Mouse (Mus musculus): ENCODE data around the gene Wdr34. TPM values are rescaled to one million over a fixed set of nuclear protein-coding genes. Genes with fewer than 3 reads are reported as not detected.
A peak's percentile ranks its signal among the peaks of the same experiment; 100 is the strongest.
"Not testable (repeated sequence)": the region's sequence is repeated elsewhere in the genome, so short reads cannot be mapped to it uniquely, and the experiment has no call there.

Gene Wdr34
- polyA plus RNA-seq, 1 experiment from 2014 or later = 18.8 TPM

DNA sequence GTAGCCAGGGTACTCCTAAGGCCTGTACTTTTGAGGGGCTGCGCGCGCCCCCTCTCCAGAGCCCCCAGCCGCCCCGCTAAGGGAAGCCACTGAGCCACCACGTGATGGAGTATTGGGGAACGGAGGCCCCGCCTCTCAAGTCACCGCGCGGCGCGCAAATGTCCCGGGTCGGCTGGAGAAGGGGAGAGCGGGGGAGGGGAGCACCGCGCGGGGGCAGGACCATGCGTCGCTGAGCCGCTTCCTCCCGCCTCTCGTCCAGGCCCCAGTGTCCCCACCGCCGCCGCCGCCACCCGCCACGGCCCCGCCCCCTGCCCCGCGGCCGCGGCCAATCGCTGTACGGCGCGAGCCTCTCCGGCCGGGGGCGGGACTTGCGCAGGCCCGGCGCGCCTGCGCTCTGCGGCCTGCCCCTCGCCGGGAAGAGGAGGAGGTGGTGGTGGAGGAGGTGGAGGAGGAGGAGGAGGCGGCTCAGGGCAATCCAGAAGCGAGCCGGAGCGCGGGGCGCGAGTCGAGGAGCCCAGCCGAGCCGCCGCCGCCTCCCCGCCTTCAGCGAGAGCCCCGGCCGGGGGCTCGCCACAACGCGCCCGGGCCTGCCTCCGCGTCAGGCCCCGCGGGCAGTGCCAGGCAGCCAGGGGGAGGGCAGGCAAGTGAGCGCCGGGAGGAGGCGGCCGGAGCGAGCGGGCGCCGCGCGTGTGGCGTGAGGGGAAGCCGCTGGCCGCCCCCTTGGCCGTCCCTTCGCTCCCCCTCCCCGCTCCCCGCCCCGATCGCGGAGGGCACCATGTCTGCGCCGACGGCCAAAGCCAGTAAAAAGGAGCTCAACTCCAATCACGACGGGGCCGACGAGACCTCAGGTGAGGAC, 17.6 kb upstream of the Wdr34 start:
- H3K4me1 ChIP-seq = peaks cover 44% of the 10 kb centered on the region
- peak; percentile 94 for ATAC-seq (ENCODE audit: extremely low read depth, insufficient number of reproducible peaks, low FRiP score, low TSS enrichment)
- H3K36me3 ChIP-seq = peaks cover 30% of the 10 kb centered on the region
- peak overlapping the region; percentile 98 for H3K9ac ChIP-seq
- WGBS = under 1% methylated on average over 78 of the region's 101 CpGs
- H3K27me3 ChIP-seq (replicated peaks) = no peaks in the 10 kb centered on the region
- H3K9me3 ChIP-seq = no peaks in the 10 kb centered on the region
- peak overlapping the region; percentile 76 for H3K4me2 ChIP-seq
- H3K4me3 ChIP-seq = peak overlapping the region; percentile 100
- H3K27ac ChIP-seq (replicated peaks) = peak overlapping the region; percentile 98

DNA sequence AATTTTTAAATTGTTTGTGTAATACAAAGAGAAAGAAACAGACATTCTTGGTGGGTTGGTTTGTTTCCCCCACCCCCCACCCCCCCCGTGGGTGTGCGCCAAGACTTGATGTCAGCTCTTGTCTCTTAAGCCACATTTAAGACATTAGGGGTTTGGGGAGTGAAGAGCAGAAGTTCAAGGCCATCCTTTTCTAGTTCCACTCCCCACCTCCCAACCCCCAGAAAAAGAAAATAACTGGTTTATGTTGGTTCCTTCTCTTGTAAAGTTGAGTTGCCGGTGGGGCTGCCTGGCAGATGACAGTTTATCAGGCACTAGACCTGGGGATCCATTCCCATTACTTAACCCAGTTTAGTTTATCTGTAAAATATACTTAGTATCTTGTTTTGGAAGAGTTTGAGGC, 15.6 kb upstream of the Wdr34 start:
- WGBS = 34% methylated on average over 3 of the region's 3 CpGs
- peak overlapping the region; percentile 94 for H3K27ac ChIP-seq (replicated peaks)
- peak overlapping the region; percentile 90 for H3K9ac ChIP-seq
- no peaks in the 10 kb centered on the region for H3K9me3 ChIP-seq
- H3K4me1 ChIP-seq = peaks cover 47% of the 10 kb centered on the region
- peak overlapping the region; percentile 80 for H3K4me2 ChIP-seq
- ATAC-seq (ENCODE audit: extremely low read depth, insufficient number of reproducible peaks, low FRiP score, low TSS enrichment) = no peak
- 0 out of 2 replicates have a peak overlapping the region, but pooled peaks have one; percentile 69 for H3K4me3 ChIP-seq
- peaks cover 14% of the 10 kb centered on the region for H3K36me3 ChIP-seq
- H3K27me3 ChIP-seq (replicated peaks) = no peaks in the 10 kb centered on the region

DNA sequence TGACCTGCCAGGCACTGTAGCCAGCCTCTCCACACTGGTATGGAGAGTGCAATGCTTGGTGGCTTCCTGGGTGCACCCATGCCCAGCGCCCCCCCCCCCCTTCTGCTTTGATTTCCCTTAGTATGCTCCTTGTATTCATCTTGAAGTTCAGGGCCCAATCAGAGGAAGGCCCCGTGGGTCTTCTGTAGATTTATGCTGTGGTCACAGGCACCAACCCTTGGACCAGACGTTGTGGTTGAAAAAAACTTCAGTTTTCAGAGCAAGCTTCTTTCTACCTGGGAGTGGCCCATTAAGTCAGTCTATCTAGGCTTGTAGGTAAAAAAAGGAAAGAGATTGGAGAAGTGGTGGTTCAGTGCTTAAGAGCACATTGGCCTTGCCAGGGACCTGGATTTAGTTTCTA, 15.1 kb upstream of the Wdr34 start:
- WGBS = 21% methylated on average over 2 of the region's 3 CpGs
- H3K9me3 ChIP-seq = no peaks in the 10 kb centered on the region
- H3K36me3 ChIP-seq = peaks cover 9% of the 10 kb centered on the region
- H3K4me2 ChIP-seq = peak overlapping the region; percentile 80
- H3K4me3 ChIP-seq = peak overlapping the region; percentile 69
- no peaks in the 10 kb centered on the region for H3K27me3 ChIP-seq (replicated peaks)
- peak overlapping the region; percentile 94 for H3K27ac ChIP-seq (replicated peaks)
- ATAC-seq (ENCODE audit: extremely low read depth, insufficient number of reproducible peaks, low FRiP score, low TSS enrichment) = no peak
- H3K4me1 ChIP-seq = peaks cover 47% of the 10 kb centered on the region
- peak overlapping the region; percentile 90 for H3K9ac ChIP-seq

DNA sequence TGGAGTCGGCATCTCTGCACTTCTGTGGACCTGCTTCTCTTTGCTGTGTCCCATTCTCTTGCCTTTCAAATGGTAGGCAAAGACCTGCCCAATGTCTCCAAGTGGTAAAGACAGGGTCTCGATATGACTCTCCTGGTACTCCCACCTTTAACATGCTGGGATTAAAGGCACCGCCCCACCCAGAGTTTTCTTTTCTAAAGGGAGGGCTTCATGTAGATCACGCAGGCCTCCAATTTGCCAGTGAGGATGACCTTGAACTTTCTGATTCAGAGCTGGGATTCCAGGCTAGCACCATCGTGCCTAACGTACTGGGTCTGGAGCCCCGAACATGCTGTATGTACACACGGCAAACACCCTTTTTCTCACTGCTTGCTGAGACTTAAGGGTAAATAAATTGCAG, 14.6 kb upstream of the Wdr34 start:
- Histone ChIP-seq H3K36me3 (peaks cover 4% of the 10 kb centered on the region), H3K27me3 (replicated peaks) (no peaks in the 10 kb centered on the region), H3K4me2 (peak overlapping the region; percentile 80), H3K4me3 (peak overlapping the region; percentile 69), H3K9me3 (no peaks in the 10 kb centered on the region), H3K4me1 (peaks cover 43% of the 10 kb centered on the region), H3K9ac (peak overlapping the region; percentile 90), H3K27ac (replicated peaks) (peak overlapping the region; percentile 94)
- WGBS = 7% methylated on average over 8 of the region's 8 CpGs
- ATAC-seq (ENCODE audit: extremely low read depth, insufficient number of reproducible peaks, low FRiP score, low TSS enrichment) = no peak

DNA sequence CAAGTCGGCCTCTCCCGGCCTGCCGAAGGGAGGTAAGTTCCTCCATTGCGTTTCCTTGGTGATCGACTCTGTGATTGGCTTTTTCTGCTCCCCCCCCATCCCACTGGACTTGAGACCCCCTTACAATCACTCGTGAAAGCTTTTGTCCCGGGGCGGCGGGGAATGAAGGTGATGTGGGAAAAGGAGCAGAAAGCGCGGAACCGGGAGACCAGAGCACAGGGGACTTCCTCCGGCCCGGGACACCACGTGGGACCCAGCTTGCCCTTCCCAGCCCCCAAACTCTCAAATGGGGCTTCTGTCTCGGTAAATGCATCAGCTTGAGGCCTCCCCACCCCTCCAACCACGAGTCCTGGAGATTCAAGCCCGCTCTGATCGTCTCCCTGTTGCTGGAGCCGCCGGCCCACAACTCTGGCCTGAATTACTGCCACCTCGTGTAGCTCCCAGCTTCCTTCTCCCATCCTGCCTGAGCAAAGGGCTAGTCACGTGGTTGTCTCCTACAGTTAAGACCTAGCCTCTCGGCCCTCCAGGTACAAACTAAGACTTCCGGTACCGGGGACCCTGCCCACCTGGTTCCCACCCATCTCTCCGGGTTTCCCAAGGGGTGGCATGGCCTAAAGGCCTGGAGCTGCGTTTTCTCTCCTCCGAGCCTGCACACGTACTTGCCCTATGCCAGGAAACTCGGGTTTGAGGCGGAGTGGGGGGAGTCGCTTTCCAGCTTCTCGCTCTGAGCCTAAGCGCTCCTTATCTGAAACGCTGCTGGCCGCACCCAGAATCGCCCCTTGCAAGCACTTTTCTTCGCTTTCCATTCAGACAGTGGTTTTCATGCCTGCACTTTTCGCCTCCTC, 13.8 kb upstream of the Wdr34 start:
- no peak for ATAC-seq (ENCODE audit: extremely low read depth, insufficient number of reproducible peaks, low FRiP score, low TSS enrichment)
- under 1% methylated on average over 40 of the region's 40 CpGs for WGBS
- H3K4me1 ChIP-seq = peaks cover 36% of the 10 kb centered on the region
- H3K9me3 ChIP-seq = no peaks in the 10 kb centered on the region
- no peaks in the 10 kb centered on the region for H3K27me3 ChIP-seq (replicated peaks)
- H3K36me3 ChIP-seq = no peaks in the 10 kb centered on the region
- peak overlapping the region; percentile 80 for H3K4me2 ChIP-seq
- peak overlapping the region; percentile 69 for H3K4me3 ChIP-seq
- H3K9ac ChIP-seq = peak overlapping the region; percentile 90
- H3K27ac ChIP-seq (replicated peaks) = peak overlapping the region; percentile 94

DNA sequence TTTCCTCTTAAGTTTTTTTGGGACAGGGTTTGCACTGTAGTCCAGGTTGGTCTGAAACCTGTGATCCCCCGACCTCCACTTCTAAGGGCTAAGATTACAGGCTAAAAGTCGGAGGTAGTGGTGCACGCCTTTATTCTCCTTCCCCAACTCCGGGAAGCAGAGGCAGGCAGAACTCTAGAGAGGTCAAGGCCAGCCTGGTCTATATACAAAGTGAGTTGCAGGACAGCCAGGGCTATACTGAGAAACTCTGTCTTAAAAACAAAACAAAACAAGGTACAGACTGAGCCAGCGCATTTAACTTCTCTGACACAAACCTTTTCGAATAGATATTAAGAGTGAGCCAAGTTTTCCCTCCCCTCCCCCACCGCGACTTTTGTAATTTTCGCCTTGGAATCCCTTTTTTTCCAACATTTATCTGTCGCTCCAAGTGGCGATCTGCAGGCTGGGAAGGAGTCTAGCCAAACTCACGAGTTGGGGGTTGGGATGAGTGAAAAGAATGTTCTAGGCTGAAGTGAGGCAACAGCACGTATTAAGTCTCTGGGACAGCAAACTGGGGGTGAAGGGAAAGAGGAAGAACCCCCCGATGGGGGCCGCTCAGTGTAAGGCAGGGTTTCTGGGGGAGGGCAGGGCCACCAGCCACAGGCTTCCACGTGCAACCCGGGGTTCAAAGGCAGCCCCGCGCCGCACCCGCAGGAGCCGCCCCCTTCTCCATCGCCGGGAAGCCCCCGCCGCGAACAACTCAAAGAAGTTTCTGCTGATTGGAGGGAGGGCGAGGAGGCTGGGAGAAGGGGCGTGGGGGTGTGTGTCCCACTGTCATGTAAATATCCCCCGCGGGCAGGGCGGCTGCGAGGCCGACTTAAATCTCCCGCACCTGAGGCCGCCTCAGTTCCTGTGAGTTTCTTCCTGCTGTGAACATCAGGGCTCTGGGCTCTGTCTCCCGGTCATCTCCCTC, 12.8 kb upstream of the Wdr34 start:
- Histone ChIP-seq H3K27ac (replicated peaks) (peak overlapping the region; percentile 94), H3K4me3 (peak overlapping the region; percentile 69), H3K4me1 (peaks cover 41% of the 10 kb centered on the region), H3K4me2 (peak overlapping the region; percentile 80), H3K9me3 (no peaks in the 10 kb centered on the region), H3K27me3 (replicated peaks) (no peaks in the 10 kb centered on the region), H3K36me3 (no peaks in the 10 kb centered on the region), H3K9ac (peak overlapping the region; percentile 90)
- ATAC-seq (ENCODE audit: extremely low read depth, insufficient number of reproducible peaks, low FRiP score, low TSS enrichment) = no peak
- WGBS = 7% methylated on average over 37 of the region's 37 CpGs

DNA sequence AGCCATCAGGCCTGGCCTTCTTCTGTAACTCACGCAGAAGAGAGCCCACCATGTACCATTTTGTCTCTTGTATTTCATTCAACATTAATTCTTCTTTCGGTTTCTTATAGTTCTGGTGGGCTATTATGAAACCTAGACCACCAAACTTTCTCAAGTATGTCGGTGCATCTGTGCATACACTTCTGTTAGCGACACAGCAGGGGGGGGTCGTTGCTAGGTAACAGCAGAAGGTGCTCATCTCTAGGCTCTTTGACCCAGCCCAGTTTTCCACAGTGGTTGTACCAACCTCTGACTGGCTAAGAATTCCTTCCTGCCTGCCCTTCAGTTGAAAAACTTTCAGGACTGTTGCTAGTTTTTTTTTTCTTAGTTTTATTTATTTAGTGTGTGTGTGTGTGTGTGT, 9.7 kb upstream of the Wdr34 start:
- 56% methylated on average over 5 of the region's 5 CpGs for WGBS
- no peak for ATAC-seq (ENCODE audit: extremely low read depth, insufficient number of reproducible peaks, low FRiP score, low TSS enrichment)
- H3K9ac ChIP-seq = no peak overlapping the region

DNA sequence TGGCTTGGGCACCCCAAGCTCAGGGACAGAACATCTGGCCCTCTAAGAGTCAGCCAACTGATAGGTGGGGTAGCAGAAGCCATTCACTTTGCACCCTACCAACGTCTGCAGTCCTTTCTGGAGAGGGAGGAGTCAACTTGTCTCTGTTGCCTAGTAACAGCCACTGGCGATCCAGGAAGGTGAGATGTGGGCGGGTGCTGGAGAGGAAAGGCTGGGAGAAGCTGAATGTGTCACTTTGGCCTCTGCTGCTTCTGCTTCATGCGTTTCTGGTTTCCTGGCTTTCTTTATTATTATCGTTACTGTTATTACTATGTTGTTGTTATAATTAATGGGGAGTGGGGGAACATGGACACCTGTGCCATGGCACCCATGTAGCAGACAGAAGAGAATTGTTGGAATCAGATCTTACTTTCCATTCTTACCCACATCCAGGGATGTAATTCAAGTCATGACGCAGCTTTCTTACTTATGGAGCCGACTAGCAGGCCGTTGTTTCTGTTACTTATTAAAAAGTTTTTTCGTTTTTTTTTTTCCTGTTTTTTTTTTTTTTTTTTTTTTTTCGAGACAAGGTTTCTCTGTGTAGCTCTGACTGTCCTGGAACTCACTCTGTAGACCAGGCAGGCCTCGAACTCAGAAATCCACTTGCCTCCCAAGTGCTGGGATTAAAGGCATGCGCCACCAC, 8.7 kb upstream of the Wdr34 start, which contains the start of gene Set:
Gene Set (plus strand): TSS at position 156 of the 682 bp plus-strand sequence.
- Histone ChIP-seq H3K27me3 (replicated peaks) (0 out of 2 replicates have a peak, but pooled peaks cover 7% of the 10 kb centered on the region), H3K9ac (no peak within 1 kb of the TSS), H3K9me3 (no peaks in the 10 kb centered on the region), H3K4me3 (no peak within 1 kb of the TSS), H3K4me1 (peaks cover 12% of the 10 kb centered on the region), H3K4me2 (no peak within 1 kb of the TSS), H3K27ac (replicated peaks) (no peak within 1 kb of the TSS), H3K36me3 (no peaks in the 10 kb centered on the region)
- 46% methylated on average over 11 of the region's 12 CpGs for WGBS
- ATAC-seq (ENCODE audit: extremely low read depth, insufficient number of reproducible peaks, low FRiP score, low TSS enrichment) = no peak

More for the DNA sequence above, 9.7 kb upstream of the Wdr34 start:
- H3K4me2 ChIP-seq = no peak overlapping the region
- H3K27ac ChIP-seq (replicated peaks) = no peak overlapping the region
- H3K4me3 ChIP-seq = no peak overlapping the region
- H3K9me3 ChIP-seq = no peaks in the 10 kb centered on the region
- no peaks in the 10 kb centered on the region for H3K36me3 ChIP-seq
- H3K4me1 ChIP-seq = peaks cover 18% of the 10 kb centered on the region
- H3K27me3 ChIP-seq (replicated peaks) = 0 out of 2 replicates have a peak, but pooled peaks cover 5% of the 10 kb centered on the region

DNA sequence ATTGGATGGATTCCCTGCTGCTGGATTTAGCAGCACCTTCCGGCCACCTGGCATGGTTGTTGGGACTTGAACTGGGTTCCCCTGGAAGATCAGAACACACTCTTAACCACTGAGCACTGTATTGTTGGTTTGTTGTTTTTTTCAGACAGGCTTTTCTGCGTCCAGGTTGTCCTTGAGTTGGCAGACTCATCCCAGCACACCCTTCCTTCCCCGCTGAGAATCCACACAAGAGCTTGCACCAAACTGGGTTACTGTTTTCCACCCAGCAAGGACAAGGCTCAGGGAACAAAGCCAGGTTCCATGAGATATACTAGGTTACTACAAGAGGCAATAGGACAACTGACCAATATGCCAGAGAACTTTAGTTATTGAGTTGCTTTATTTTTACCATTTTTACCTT, 8.1 kb upstream of the Wdr34 start:
- no peak for ATAC-seq (ENCODE audit: extremely low read depth, insufficient number of reproducible peaks, low FRiP score, low TSS enrichment)
- Histone ChIP-seq H3K27me3 (replicated peaks) (0 out of 2 replicates have a peak, but pooled peaks cover 7% of the 10 kb centered on the region), H3K4me3 (no peak overlapping the region), H3K36me3 (no peaks in the 10 kb centered on the region), H3K9ac (no peak overlapping the region), H3K4me1 (peaks cover 12% of the 10 kb centered on the region), H3K9me3 (no peaks in the 10 kb centered on the region), H3K4me2 (no peak overlapping the region), H3K27ac (replicated peaks) (no peak overlapping the region)
- 81% methylated on average over 3 of the region's 3 CpGs for WGBS

DNA sequence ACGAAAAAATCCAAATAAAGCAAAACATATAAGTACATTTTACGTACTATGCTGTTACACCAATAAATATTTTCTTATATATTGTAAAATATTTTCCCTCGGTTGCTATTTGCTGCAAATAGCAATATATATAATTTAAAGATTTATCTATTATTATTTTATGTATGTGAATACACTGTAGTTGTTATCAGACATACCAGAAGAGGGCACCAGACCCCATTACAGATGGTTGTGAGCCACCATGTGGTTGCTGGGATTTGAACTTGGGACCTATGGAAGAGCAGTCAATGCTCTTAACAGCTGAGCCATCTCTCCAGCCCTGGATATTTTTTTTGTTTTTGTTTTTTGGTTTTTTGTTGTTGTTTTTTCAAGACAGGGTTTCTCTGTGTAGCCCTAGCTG, 6.6 kb upstream of the Wdr34 start:
- H3K9ac ChIP-seq; H3K4me2 ChIP-seq; H3K9me3 ChIP-seq; H3K36me3 ChIP-seq; H3K4me1 ChIP-seq; H3K27me3 ChIP-seq (replicated peaks); ATAC-seq (ENCODE audit: extremely low read depth, insufficient number of reproducible peaks, low FRiP score, low TSS enrichment); H3K27ac ChIP-seq (replicated peaks); H3K4me3 ChIP-seq: not testable (repeated sequence)
- WGBS = 90% methylated on average over 3 of the region's 3 CpGs
